Mouse (Mus musculus) cerebellum, adult 2 months (tissue): ENCODE measurements around the gene Cep131. TPM values are rescaled to one million over a fixed set of nuclear protein-coding genes. Genes with fewer than 3 reads are reported as not detected.
A peak's percentile ranks its signal among the peaks of the same experiment; 100 is the strongest.

Experiments used
- DNase-seq, 2 experiments: peaks; one replicate each; pipeline ENCODE4 v3.0.0; 2021
- H3K27ac ChIP-seq: fragments of 200-500 bp; 2 replicates; pipeline ENCODE4 v1.5.1; 2012; ENCODE audit warnings: low read length, control low read depth, inconsistent platforms; ENCODE audit not compliant: insufficient read depth
- H3K27me3 ChIP-seq: fragments of 200-500 bp; 2 replicates; pipeline ENCODE4 v1.6.1; 2012; ENCODE audit warnings: inconsistent platforms, mild to moderate bottlenecking, low read length, moderate library complexity; ENCODE audit not compliant: control insufficient read depth, insufficient read depth
- H3K4me1 ChIP-seq: fragments of 200-500 bp; 2 replicates; pipeline ENCODE4 v1.6.1; 2011; ENCODE audit warnings: low read length; ENCODE audit not compliant: control insufficient read depth, insufficient read depth
- H3K4me3 ChIP-seq: fragments of 200-500 bp; replicated peaks from 2 replicates; pipeline ENCODE3; 2011; ENCODE audit warnings: mild to moderate bottlenecking, low read depth, low read length, control low read depth; ENCODE audit not compliant: insufficient read depth
- CTCF ChIP-seq: fragments of 200-500 bp; IDR thresholded peaks from 2 replicates; pipeline ENCODE4 v1.5.1; 2011; ENCODE audit warnings: low read depth, mild to moderate bottlenecking, control low read depth, low read length, moderate library complexity, borderline replicate concordance; ENCODE audit not compliant: insufficient read depth
- POLR2A ChIP-seq: fragments of 200-500 bp; IDR thresholded peaks from 2 replicates; pipeline ENCODE4 v1.6.1; 2011; ENCODE audit warnings: low read length, control low read depth, borderline replicate concordance; ENCODE audit not compliant: insufficient read depth
- WGBS: fragments of 180-500 bp; shearing (Covaris S2); methylation state at CpG from one replicate; pipeline ENCODE4 v1.1.7; 2018; 5-methylcytosine and 5-hydroxymethylcytosine counted together
- polyA plus RNA-seq: library from polyadenylated mRNA; depleted of rRNA; stranded (reverse); fragments of >200 nt; gene quantifications from 2 replicates; pipeline ENCODE4 v1.2.3, GENCODE M21; 2012

Cep131 gene
- polyA plus RNA-seq, 1 experiment: 33.0 TPM

DNA sequence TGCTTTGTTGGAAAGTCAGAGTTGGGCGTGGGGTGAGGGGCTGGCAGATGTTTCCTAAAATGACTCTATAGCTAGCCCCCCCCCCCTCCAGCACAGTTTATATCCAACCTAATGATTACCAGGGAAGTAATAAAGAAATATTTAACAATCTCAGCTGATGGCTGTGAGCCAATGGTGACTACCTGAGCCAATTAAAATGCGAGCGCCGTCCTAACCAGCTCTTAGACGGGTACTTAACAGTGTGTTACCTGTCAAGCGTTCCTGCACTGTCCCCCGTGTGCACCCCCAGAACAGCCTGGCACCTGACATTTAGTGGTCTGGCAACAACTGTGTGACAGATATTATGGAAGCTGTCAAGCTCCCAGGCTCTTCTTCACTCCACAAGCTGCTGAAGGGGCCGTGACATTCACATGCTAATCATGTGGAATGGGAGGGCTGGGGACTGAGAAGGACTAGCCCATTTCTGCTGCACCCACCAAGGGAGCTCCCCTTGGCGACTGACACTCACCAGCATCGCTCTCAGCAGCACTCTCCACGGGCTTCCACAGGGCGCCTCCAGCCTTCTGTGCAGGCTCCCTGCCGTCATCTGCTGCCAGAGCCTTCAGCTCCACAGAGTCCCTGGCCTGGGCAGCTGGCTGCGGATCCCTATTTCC lies 23.1 kb upstream of the Cep131 start:
- Histone ChIP-seq H3K27ac (no peak overlapping the region), H3K4me1 (peaks cover 8% of the 10 kb centered on the region), H3K4me3 (no peak overlapping the region), H3K27me3 (no peaks in the 10 kb centered on the region)
- 61% methylated on average over 14 of the region's 14 CpGs for WGBS
- DNase-seq: no peak
- TF ChIP-seq CTCF (no peak), POLR2A (no peak)

- no peaks in the 10 kb centered on the region for H3K27me3 ChIP-seq
- TF ChIP-seq CTCF (no peak), POLR2A (no peak)
- DNase-seq: no peak
- H3K4me1 ChIP-seq: peaks cover 8% of the 10 kb centered on the region
- 69% methylated on average over 9 of the region's 9 CpGs for WGBS
- no peak overlapping the region for H3K4me3 ChIP-seq
- no peak overlapping the region for H3K27ac ChIP-seq
Measured at GRCm38 (mm10) chr11:120107796-120108195, 21.2 kb upstream of the Cep131 start.

GRCm38 (mm10) chr11:120107026-120107425 lies 20.4 kb upstream of the Cep131 start:
- DNase-seq: no peak
- Histone ChIP-seq H3K4me1 (peaks cover 1% of the 10 kb centered on the region; the same call in 1 of the 2 replicates), H3K4me3 (no peak overlapping the region), H3K27ac (no peak overlapping the region), H3K27me3 (no peaks in the 10 kb centered on the region)
- 81% methylated on average over 2 of the region's 2 CpGs for WGBS
- TF ChIP-seq CTCF: no peak
- TF ChIP-seq POLR2A: no peak

- H3K4me3 ChIP-seq: no peak overlapping the region
- H3K27me3 ChIP-seq: no peaks in the 10 kb centered on the region
- no peak for TF ChIP-seq POLR2A
- no peak for TF ChIP-seq CTCF
- H3K4me1 ChIP-seq: 0 out of 2 replicates have a peak, but pooled peaks cover 3% of the 10 kb centered on the region
- no peak overlapping the region for H3K27ac ChIP-seq
- WGBS: 95% methylated on average over 3 of the region's 3 CpGs
- DNase-seq: no peak
Measured at GRCm38 (mm10) chr11:120103431-120103997, 16.9 kb upstream of the Cep131 start.

DNA sequence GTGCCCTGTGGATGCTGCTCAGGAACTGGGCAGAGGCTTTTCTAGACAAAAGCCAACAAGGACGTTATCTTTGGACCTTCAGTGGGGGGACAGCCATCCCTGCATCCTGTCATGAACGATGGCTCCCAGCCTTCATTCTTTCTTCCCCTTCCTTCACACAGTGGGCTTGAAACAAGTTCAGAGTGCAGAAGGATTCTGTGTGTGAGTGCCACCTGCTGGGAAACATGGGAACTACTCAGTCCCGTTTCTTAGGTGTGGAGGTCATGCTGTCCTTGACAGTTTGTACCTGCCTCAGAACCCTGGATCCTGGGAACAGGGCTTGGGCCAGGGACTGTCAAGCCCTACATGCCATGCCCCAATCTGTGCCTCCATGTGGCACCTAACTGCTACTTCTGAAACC lies 14.4 kb upstream of the Cep131 start:
- peak; percentile 64 to 72 for DNase-seq

DNA sequence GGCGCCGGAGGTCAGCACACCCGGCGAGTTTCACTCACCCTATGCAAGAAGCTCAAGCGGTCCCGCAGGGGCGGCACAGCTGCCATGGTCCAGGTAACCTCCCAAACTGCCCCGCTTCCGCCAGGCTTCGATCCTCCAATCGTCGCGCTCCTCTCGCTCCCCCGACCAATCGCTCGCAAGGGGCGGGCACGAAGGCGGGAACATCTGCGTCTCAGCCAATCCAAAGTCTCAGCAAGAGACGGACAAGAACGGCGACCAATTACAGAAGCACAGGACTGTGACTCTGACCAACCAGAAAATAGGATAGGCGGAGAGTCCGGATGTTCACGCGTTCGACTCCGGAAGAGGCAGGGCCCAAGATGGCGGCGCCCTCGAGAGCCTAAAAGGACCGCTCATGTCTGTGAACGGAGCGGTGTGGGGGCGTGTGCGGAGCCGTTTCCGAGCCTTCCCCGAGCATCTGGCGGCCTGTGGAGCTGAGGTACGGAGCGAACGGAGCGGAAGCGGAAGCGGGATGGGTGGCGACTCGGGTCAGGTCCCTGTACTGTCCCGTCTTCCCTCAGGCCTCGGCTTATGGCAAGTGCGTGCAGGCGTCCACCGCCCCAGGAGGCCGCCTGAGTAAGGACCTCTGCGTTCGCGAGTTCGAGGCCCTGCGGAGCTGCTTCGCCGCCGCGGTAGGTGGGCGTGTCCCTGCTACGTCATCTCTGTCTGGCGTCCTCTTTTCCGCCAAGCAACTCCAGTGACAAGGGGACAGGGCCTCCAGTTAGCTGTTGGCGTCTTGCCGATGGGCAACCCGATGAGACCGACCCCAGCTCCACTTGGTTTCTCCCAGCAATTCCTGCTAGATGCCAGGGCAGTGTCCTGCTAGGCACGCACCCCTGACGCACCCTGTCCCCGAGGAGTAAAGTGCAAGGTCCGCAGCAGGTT lies 12.2 kb upstream of the Cep131 start, which contains the start of the genes Tepsin and Ndufaf8:
Gene Tepsin, minus strand, starts transcription at position 144 of the 924 bp plus-strand sequence.
Gene Ndufaf8, plus strand, starts transcription at position 341 of the 924 bp plus-strand sequence.
- under 1% methylated on average over 77 of the region's 77 CpGs for WGBS
- DNase-seq: peak; percentile 99 to 100
- peak; percentile 67; the same call in 1 of the 2 replicates for TF ChIP-seq POLR2A
- TF ChIP-seq CTCF: no peak
- Histone ChIP-seq H3K27me3 (no peaks in the 10 kb centered on the region), H3K4me3 (peak within 1 kb of the TSS; percentile 73), H3K4me1 (peaks cover 9% of the 10 kb centered on the region), H3K27ac (peak within 1 kb of the TSS; percentile 21)

More for the DNA sequence above, 14.4 kb upstream of the Cep131 start:
- H3K4me3 ChIP-seq: no peak overlapping the region
- TF ChIP-seq CTCF (peak; percentile 83; the same call in 1 of the 2 replicates), POLR2A (no peak)
- H3K4me1 ChIP-seq: peaks cover 9% of the 10 kb centered on the region
- H3K27me3 ChIP-seq: no peaks in the 10 kb centered on the region
- H3K27ac ChIP-seq: no peak overlapping the region
- 0% methylated on average over 3 of the region's 3 CpGs for WGBS

DNA sequence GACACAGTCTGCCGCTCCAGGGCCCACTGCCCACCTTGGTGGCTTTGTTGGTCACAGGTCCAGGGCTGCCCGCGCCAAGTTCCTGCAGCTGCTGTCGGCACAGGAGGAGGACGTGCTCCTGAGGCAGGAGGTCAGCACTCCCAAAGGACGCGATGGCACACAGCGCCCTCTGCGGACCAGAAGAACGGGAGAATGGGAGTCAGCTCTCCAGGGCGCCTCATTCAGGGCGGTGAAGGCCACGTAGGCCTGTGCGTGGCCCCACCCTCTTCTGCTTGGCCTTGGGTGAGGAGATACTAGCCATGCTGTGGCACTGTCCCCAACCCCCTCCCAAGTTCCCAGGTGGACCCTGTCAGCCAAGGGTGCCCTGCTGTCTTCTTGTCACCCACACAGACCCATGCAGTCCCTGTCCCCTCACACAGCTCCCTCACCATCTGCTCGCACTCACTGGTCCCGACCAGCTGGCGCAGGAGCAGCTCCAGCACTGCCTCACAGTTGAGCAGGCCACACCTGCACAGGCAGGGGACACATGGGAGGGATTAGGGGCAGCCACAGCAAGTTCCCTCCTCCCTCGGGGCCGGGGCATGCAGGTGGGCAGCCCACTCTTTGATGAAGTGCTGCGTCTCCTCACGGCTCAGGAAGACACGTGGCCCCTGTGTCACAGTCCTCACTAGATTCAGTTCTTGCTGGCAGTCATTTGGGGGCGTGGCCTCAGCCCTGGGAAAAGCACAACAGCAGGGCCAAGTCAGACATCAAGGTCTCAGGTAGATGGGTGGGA lies 6.4 kb upstream of the Cep131 start:
- TF ChIP-seq POLR2A (no peak), CTCF (peak; percentile 30; the same call in 1 of the 2 replicates)
- H3K27ac ChIP-seq: no peak overlapping the region
- H3K27me3 ChIP-seq: no peaks in the 10 kb centered on the region
- H3K4me3 ChIP-seq: no peak overlapping the region
- no peak for DNase-seq
- 43% methylated on average over 23 of the region's 23 CpGs for WGBS
- peaks cover 13% of the 10 kb centered on the region for H3K4me1 ChIP-seq
